Mouse (Mus musculus): ENCODE results near the gene Cnnm3. TPM values are rescaled to one million over a fixed set of nuclear protein-coding genes. Genes with fewer than 3 reads are reported as not detected.

Cnnm3 gene
- polyA plus RNA-seq, 1 experiment from 2014 or later, result 4.4 TPM

DNA sequence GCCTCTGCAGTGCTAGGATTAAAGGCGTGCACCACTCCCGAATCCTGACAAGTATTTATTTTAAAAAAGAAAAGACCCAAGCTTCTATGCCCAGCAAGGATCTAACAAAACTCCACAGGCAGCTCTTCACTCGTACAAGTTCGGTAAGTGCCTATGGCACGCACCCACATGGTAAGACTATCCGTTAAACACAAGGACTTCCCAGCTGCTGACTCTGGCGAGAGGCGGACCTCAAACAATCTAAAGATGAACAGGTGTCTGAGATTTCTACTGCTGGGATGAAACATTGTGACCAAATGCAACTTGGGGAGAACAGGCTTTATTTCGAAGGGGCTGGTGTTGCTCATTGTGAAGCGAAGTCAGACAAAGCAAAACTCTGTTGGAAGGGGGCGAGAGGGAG lies 28.5 kb downstream of the Cnnm3 start:
- no peaks in the 10 kb centered on the region for H3K27me3 ChIP-seq
- H3K4me3 ChIP-seq, result no peak overlapping the region
- H3K9ac ChIP-seq, result no peak overlapping the region
- no peaks in the 10 kb centered on the region for H3K9me3 ChIP-seq
- no peak overlapping the region for H3K27ac ChIP-seq
- peaks cover 59% of the 10 kb centered on the region for H3K36me3 ChIP-seq
- WGBS, result 89% methylated on average over 11 of the region's 11 CpGs
- peaks cover 8% of the 10 kb centered on the region; the same call in 1 of the 2 replicates for H3K4me1 ChIP-seq
- ATAC-seq (ENCODE audit: low FRiP score, low read depth), result no peak; the same call in 1 of the 2 replicates
- H3K4me2 ChIP-seq (replicated peaks), result no peak overlapping the region

- Histone ChIP-seq H3K9ac (no peak overlapping the region), H3K27me3 (no peaks in the 10 kb centered on the region), H3K9me3 (no peaks in the 10 kb centered on the region), H3K4me3 (no peak overlapping the region), H3K4me1 (peaks cover 13% of the 10 kb centered on the region), H3K4me2 (replicated peaks) (no peak overlapping the region), H3K27ac (peak overlapping the region; percentile 10; the same call in 1 of the 2 replicates), H3K36me3 (peaks cover 59% of the 10 kb centered on the region)
- 93% methylated on average over 12 of the region's 12 CpGs for WGBS
- ATAC-seq (ENCODE audit: low FRiP score, low read depth), result no peak
Observed at GRCm38 (mm10) chr1:36540807-36541206, 29.1 kb downstream of the Cnnm3 start.

DNA sequence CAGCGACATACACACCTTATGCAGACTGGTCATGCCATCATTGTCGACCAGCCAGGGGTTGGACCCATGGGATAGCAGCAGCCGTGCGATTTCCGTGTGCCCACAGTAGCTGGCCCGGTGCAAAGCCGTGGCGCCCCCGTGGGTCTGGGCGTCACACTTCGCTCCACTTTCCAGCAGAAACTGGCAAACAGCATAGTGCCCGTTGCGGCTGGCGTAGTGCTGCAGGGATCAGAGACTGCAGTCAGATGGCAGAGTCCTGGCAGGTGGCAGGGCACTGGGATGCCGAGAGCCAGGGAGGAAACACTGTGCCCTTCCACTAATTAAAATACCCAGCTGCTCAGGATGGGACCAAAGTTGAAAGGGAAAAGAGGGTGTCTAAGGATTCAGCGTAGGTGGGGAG lies 30.2 kb downstream of the Cnnm3 start:
- Histone ChIP-seq H3K4me1 (peaks cover 20% of the 10 kb centered on the region), H3K9ac (no peak overlapping the region), H3K4me3 (no peak overlapping the region), H3K9me3 (no peaks in the 10 kb centered on the region), H3K36me3 (peaks cover 51% of the 10 kb centered on the region), H3K27me3 (no peaks in the 10 kb centered on the region), H3K4me2 (replicated peaks) (no peak overlapping the region), H3K27ac (no peak overlapping the region)
- WGBS, result 97% methylated on average over 16 of the region's 16 CpGs
- no peak for ATAC-seq (ENCODE audit: low FRiP score, low read depth)

DNA sequence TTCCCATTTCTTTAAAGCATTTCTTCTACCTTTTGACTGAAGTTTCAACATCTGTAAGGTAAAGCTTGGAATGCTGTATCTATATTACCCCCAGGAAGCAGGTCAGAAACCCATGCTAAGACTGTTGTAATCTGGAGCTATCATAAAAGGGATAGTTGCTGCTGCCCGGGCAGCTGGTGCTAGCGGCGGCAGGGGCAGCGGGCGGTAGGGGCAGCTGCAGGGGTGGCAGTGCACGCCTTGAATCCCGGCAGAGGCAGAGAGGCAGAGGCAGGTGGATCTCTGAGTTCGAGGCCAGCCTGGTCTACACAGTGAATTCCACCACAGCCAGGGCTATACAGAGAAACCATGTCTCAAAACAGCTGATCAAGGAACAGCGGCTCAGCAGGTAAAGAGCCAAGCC lies 31.3 kb downstream of the Cnnm3 start:
- H3K9ac ChIP-seq, result no peak overlapping the region
- H3K27ac ChIP-seq, result no peak overlapping the region
- 86% methylated on average over 9 of the region's 9 CpGs for WGBS
- H3K36me3 ChIP-seq, result peaks cover 47% of the 10 kb centered on the region
- H3K9me3 ChIP-seq, result no peaks in the 10 kb centered on the region
- ATAC-seq (ENCODE audit: low FRiP score, low read depth), result no peak
- H3K4me3 ChIP-seq, result no peak overlapping the region
- H3K4me1 ChIP-seq, result peaks cover 27% of the 10 kb centered on the region
- H3K27me3 ChIP-seq, result no peaks in the 10 kb centered on the region
- H3K4me2 ChIP-seq (replicated peaks), result no peak overlapping the region

DNA sequence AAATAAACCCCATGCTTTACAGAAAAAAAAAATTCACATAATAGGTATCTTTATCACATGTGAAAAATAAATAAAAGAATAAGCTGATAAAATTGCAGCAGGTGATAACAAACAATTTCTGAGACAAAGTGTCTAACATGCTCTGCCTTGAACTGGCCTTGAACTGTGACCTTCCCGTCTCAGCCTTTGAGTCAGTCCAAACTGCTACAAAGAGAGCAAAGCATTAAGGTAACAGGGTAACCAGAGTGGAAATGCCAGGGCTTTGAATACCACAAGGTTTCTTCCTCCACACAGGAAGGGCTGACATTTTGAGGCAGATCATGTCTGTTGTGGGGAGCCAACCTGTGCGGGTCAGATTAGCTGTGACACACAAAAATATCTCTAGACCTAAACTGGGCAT lies 33.7 kb downstream of the Cnnm3 start:
- Histone ChIP-seq H3K4me2 (replicated peaks) (no peak overlapping the region), H3K4me1 (peaks cover 51% of the 10 kb centered on the region)
- 85% methylated on average over 2 of the region's 2 CpGs for WGBS

GRCm38 (mm10) chr1:36545845-36546600 lies 34.4 kb downstream of the Cnnm3 start:
- H3K4me1 ChIP-seq, result peaks cover 53% of the 10 kb centered on the region
- no peaks in the 10 kb centered on the region for H3K9me3 ChIP-seq
- peak overlapping the region; percentile 68 for H3K4me3 ChIP-seq
- H3K36me3 ChIP-seq, result peaks cover 52% of the 10 kb centered on the region
- H3K27me3 ChIP-seq, result no peaks in the 10 kb centered on the region
- peak overlapping the region; percentile 81 for H3K9ac ChIP-seq
- WGBS, result 70% methylated on average over 19 of the region's 19 CpGs
- H3K27ac ChIP-seq, result peak overlapping the region; percentile 48; the same call in 1 of the 2 replicates
- H3K4me2 ChIP-seq (replicated peaks), result peak overlapping the region; percentile 81
- no peak for ATAC-seq (ENCODE audit: low FRiP score, low read depth)

More for the DNA sequence above, 33.7 kb downstream of the Cnnm3 start:
- no peak for ATAC-seq (ENCODE audit: low FRiP score, low read depth)
- Histone ChIP-seq H3K9ac (no peak overlapping the region), H3K27me3 (no peaks in the 10 kb centered on the region), H3K36me3 (peaks cover 52% of the 10 kb centered on the region), H3K9me3 (no peaks in the 10 kb centered on the region), H3K4me3 (no peak overlapping the region), H3K27ac (no peak overlapping the region)

- peak; percentile 96 for ATAC-seq (ENCODE audit: low FRiP score, low read depth)
- under 1% methylated on average over 43 of the region's 43 CpGs for WGBS
Observed at GRCm38 (mm10) chr1:36546888-36547471, 35.3 kb downstream of the Cnnm3 start, which contains the start of gene Ankrd39. Gene Ankrd39, minus strand, starts transcription at chr1:36547445.

GRCm38 (mm10) chr1:36547981-36548598 lies 36.4 kb downstream of the Cnnm3 start:
- ATAC-seq (ENCODE audit: low FRiP score, low read depth), result no peak
- Histone ChIP-seq H3K36me3 (peaks cover 55% of the 10 kb centered on the region), H3K4me1 (peaks cover 53% of the 10 kb centered on the region), H3K4me2 (replicated peaks) (peak overlapping the region; percentile 41; the same call in 1 of the 2 replicates), H3K9me3 (no peaks in the 10 kb centered on the region), H3K9ac (peak overlapping the region; percentile 45; the same call in 1 of the 2 replicates), H3K27me3 (no peaks in the 10 kb centered on the region), H3K4me3 (no peak overlapping the region), H3K27ac (peak overlapping the region; percentile 74; the same call in 1 of the 2 replicates)
- 27% methylated on average over 9 of the region's 9 CpGs for WGBS

More at GRCm38 (mm10) chr1:36546888-36547471, 35.3 kb downstream of the Cnnm3 start, which contains the start of gene Ankrd39:
- Histone ChIP-seq H3K27ac (peak within 1 kb of the TSS; percentile 85), H3K9ac (peak within 1 kb of the TSS; percentile 81), H3K36me3 (peaks cover 53% of the 10 kb centered on the region), H3K9me3 (no peaks in the 10 kb centered on the region), H3K4me2 (replicated peaks) (peak within 1 kb of the TSS; percentile 81), H3K27me3 (no peaks in the 10 kb centered on the region), H3K4me3 (peak within 1 kb of the TSS; percentile 68), H3K4me1 (peaks cover 53% of the 10 kb centered on the region)

GRCm38 (mm10) chr1:36548771-36549170 lies 37.1 kb downstream of the Cnnm3 start:
- ATAC-seq (ENCODE audit: low FRiP score, low read depth), result no peak
- H3K36me3 ChIP-seq, result peaks cover 62% of the 10 kb centered on the region
- peak overlapping the region; percentile 52; the same call in 1 of the 2 replicates for H3K27ac ChIP-seq
- WGBS, result 41% methylated on average over 8 of the region's 8 CpGs
- H3K4me2 ChIP-seq (replicated peaks), result peak overlapping the region; percentile 27
- H3K9ac ChIP-seq, result peak overlapping the region; percentile 35; the same call in 1 of the 2 replicates
- no peaks in the 10 kb centered on the region for H3K27me3 ChIP-seq
- H3K9me3 ChIP-seq, result no peaks in the 10 kb centered on the region
- H3K4me3 ChIP-seq, result no peak overlapping the region
- H3K4me1 ChIP-seq, result peaks cover 53% of the 10 kb centered on the region

DNA sequence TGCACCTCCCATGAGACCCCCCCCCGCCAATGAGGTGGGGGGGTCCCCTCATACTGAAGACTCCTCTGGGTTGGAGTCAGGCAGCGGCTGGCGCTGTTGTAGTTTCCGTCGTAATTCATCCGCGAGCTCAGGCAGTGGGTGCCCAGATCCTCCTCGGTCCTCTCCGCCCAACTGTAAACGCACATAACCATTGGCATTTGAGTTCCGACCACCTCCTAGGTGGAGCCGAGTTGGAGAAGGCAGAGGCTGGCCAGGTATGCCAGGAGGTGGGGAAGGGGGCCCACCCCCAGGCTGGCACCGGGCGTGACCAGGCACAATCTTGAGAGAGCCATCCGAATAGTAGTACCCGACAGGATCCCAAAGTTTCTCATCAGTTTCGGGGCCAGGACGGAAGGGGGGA lies 37.8 kb downstream of the Cnnm3 start:
- Histone ChIP-seq H3K9me3 (no peaks in the 10 kb centered on the region), H3K9ac (peak overlapping the region; percentile 35; the same call in 1 of the 2 replicates), H3K27me3 (no peaks in the 10 kb centered on the region), H3K36me3 (peaks cover 66% of the 10 kb centered on the region), H3K4me1 (peaks cover 55% of the 10 kb centered on the region), H3K4me2 (replicated peaks) (peak overlapping the region; percentile 27), H3K27ac (peak overlapping the region; percentile 52; the same call in 1 of the 2 replicates), H3K4me3 (no peak overlapping the region)
- WGBS, result 75% methylated on average over 18 of the region's 18 CpGs
- ATAC-seq (ENCODE audit: low FRiP score, low read depth), result no peak

GRCm38 (mm10) chr1:36550075-36550863 lies 38.6 kb downstream of the Cnnm3 start:
- ATAC-seq (ENCODE audit: low FRiP score, low read depth), result no peak
- H3K4me1 ChIP-seq, result peaks cover 63% of the 10 kb centered on the region

More at GRCm38 (mm10) chr1:36550075-36550863, 38.6 kb downstream of the Cnnm3 start:
- H3K27ac ChIP-seq, result no peak overlapping the region
- H3K9me3 ChIP-seq, result no peaks in the 10 kb centered on the region
- 77% methylated on average over 20 of the region's 20 CpGs for WGBS
- H3K4me3 ChIP-seq, result no peak overlapping the region
- H3K9ac ChIP-seq, result no peak overlapping the region
- peaks cover 74% of the 10 kb centered on the region for H3K36me3 ChIP-seq
- H3K4me2 ChIP-seq (replicated peaks), result no peak overlapping the region
- H3K27me3 ChIP-seq, result no peaks in the 10 kb centered on the region
